Mouse (Mus musculus) brown adipose tissue, adult 24 weeks (tissue): ENCODE measurements around the gene Gm8122. TPM values are rescaled to one million over a fixed set of nuclear protein-coding genes. Genes with fewer than 3 reads are reported as not detected.
"Not testable (repeated sequence)": the region's sequence is repeated elsewhere in the genome, so short reads cannot be mapped to it uniquely, and the experiment has no call there.

Source experiments
- H3K27ac ChIP-seq: fragments of 200-500 bp; replicated peaks from 2 replicates; pipeline ENCODE4 v1.5.1; 2012; ENCODE audit warnings: low read depth, mild to moderate bottlenecking, low read length
- H3K4me1 ChIP-seq: fragments of 200-500 bp; 2 replicates; pipeline ENCODE4 v1.6.1; 2012; ENCODE audit warnings: low read length, mixed read lengths; ENCODE audit not compliant: control insufficient read depth, insufficient read depth, insufficient read length
- H3K4me3 ChIP-seq: fragments of 200-500 bp; 2 replicates; pipeline ENCODE4 v1.5.1; 2012; ENCODE audit warnings: low read depth, mild to moderate bottlenecking, low read length, moderate library complexity; ENCODE audit not compliant: insufficient read depth
- polyA plus RNA-seq: library from polyadenylated mRNA; stranded (reverse); fragments of >200 nt; gene quantifications from 2 replicates; pipeline ENCODE4 v1.2.4, GENCODE M21; 2012; ENCODE audit not compliant: missing spikeins, insufficient read depth, insufficient read length

Gene Gm8122
- polyA plus RNA-seq: not detected in 2 replicates

GRCm38 (mm10) chr14:43235204-43235603, at the start of gene Gm8122:
Gm8122 (minus strand) TSS chr14:43235304.
- not testable (repeated sequence) for H3K27ac ChIP-seq, H3K4me3 ChIP-seq, H3K4me1 ChIP-seq

GRCm38 (mm10) chr14:43278681-43279080, 43.6 kb upstream of the Gm8122 start:
- not testable (repeated sequence) for H3K27ac ChIP-seq, H3K4me1 ChIP-seq, H3K4me3 ChIP-seq

- H3K27ac ChIP-seq, H3K4me3 ChIP-seq, H3K4me1 ChIP-seq: not testable (repeated sequence)
Observed at GRCm38 (mm10) chr14:43278146-43278545, 43.0 kb upstream of the Gm8122 start.

- H3K27ac ChIP-seq, H3K4me1 ChIP-seq, H3K4me3 ChIP-seq: not testable (repeated sequence)
Observed at GRCm38 (mm10) chr14:43277468-43277867, 42.4 kb upstream of the Gm8122 start.

- H3K27ac ChIP-seq, H3K4me3 ChIP-seq, H3K4me1 ChIP-seq: not testable (repeated sequence)
Observed at GRCm38 (mm10) chr14:43275752-43276151, 40.6 kb upstream of the Gm8122 start.

- H3K4me3 ChIP-seq, H3K27ac ChIP-seq, H3K4me1 ChIP-seq: not testable (repeated sequence)
Observed at GRCm38 (mm10) chr14:43274986-43275511, 39.9 kb upstream of the Gm8122 start, which contains the start of gene Gm9732. Gm9732 (plus strand) TSS chr14:43275036.

- H3K4me1 ChIP-seq, H3K4me3 ChIP-seq, H3K27ac ChIP-seq: not testable (repeated sequence)
Observed at GRCm38 (mm10) chr14:43273161-43273560, 38.1 kb upstream of the Gm8122 start.

GRCm38 (mm10) chr14:43269211-43269610, 34.1 kb upstream of the Gm8122 start:
- H3K4me3 ChIP-seq, H3K4me1 ChIP-seq, H3K27ac ChIP-seq: not testable (repeated sequence)

- not testable (repeated sequence) for H3K27ac ChIP-seq, H3K4me1 ChIP-seq, H3K4me3 ChIP-seq
Observed at GRCm38 (mm10) chr14:43268521-43269084, 33.5 kb upstream of the Gm8122 start.

GRCm38 (mm10) chr14:43263421-43263820, 28.3 kb upstream of the Gm8122 start:
- not testable (repeated sequence) for H3K4me3 ChIP-seq, H3K4me1 ChIP-seq, H3K27ac ChIP-seq

- H3K4me3 ChIP-seq, H3K4me1 ChIP-seq, H3K27ac ChIP-seq: not testable (repeated sequence)
Observed at GRCm38 (mm10) chr14:43258349-43258748, 23.2 kb upstream of the Gm8122 start, which contains the start of gene Gm8126. Gm8126 (plus strand) TSS chr14:43258649.

- H3K4me3 ChIP-seq, H3K27ac ChIP-seq, H3K4me1 ChIP-seq: not testable (repeated sequence)
Observed at GRCm38 (mm10) chr14:43256511-43256910, 21.4 kb upstream of the Gm8122 start.

- not testable (repeated sequence) for H3K4me1 ChIP-seq
Observed at GRCm38 (mm10) chr14:43250549-43251253, 15.6 kb upstream of the Gm8122 start.

GRCm38 (mm10) chr14:43249611-43250170, 14.6 kb upstream of the Gm8122 start:
- H3K27ac ChIP-seq: not testable (repeated sequence)

More at GRCm38 (mm10) chr14:43250549-43251253, 15.6 kb upstream of the Gm8122 start:
- H3K27ac ChIP-seq, H3K4me3 ChIP-seq: not testable (repeated sequence)

GRCm38 (mm10) chr14:43237769-43238168, 2.7 kb upstream of the Gm8122 start:
- not testable (repeated sequence) for H3K27ac ChIP-seq, H3K4me3 ChIP-seq, H3K4me1 ChIP-seq

More at GRCm38 (mm10) chr14:43249611-43250170, 14.6 kb upstream of the Gm8122 start:
- not testable (repeated sequence) for H3K4me1 ChIP-seq, H3K4me3 ChIP-seq
